Mouse (Mus musculus): ENCODE measurements around the gene Abcb8. TPM values are rescaled to one million over a fixed set of nuclear protein-coding genes. Genes with fewer than 3 reads are reported as not detected.

Abcb8 gene
- total RNA-seq, 1 experiment, result 46.5 TPM

DNA sequence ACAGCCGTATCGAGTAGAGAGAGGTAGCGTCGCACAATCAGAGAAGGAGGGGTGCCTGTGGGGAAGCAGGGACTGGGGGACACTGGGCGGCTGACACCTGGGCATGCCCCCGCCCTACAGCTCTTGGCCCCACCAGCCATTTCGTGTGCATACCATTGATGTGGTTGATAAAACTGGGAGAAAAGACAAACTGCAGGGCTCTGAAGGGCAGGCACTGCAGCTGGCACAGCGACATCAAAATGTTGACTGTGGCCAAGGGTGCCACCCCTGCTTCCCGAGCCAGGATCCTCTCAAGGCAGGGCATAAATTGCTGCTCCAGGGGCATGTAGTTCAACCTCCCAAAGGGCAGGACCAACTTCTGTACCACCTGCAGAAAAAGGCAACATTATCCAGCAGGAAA lies 48.6 kb downstream of the Abcb8 start:
- TF ChIP-seq ZNF384 (IDR thresholded peaks at IDR 0.05; ENCODE audit: low read depth, low read length), result no peak
- TF ChIP-seq ZC3H11A (IDR thresholded peaks at IDR 0.05; ENCODE audit: borderline replicate concordance, low read depth, low read length), result no peak
- TF ChIP-seq HCFC1 (IDR thresholded peaks at IDR 0.05; ENCODE audit: borderline replicate concordance, insufficient read depth, low read length), result no peak
- no peak for TF ChIP-seq MAFK (IDR thresholded peaks at IDR 0.05; ENCODE audit: insufficient read depth, low read depth, low read length)
- no peak for TF ChIP-seq CHD2 (IDR thresholded peaks at IDR 0.05; ENCODE audit: low read depth, low read length)
- H3K27ac ChIP-seq (ENCODE audit: insufficient read depth, low read depth, low read length, poor library complexity, severe bottlenecking), result no peak overlapping the region
- in situ Hi-C loops (cut with MboI; ENCODE audit: low sequenced_read_pairs in 2 of 2, unreplicated experiment in 2 of 2), result no loop called here
- DNase-seq (ENCODE audit: low read depth, low spot score), result no peak
- peaks cover 34% of the 10 kb centered on the region for H3K36me3 ChIP-seq (ENCODE audit: control insufficient read depth, insufficient read depth, low read length, poor library complexity, severe bottlenecking)
- H3K9me3 ChIP-seq (ENCODE audit: control insufficient read depth, insufficient read depth, low read depth, low read length), result no peaks in the 10 kb centered on the region
- peaks cover 5 to 18% of the 10 kb centered on the region in 2 experiments; a peak in 3 of 4 replicates for H3K4me1 ChIP-seq (ENCODE audit: control insufficient read depth in 2 of 2, insufficient read depth in 2 of 2, low read length in 2 of 2, poor library complexity in 1 of 2)
- H3K9ac ChIP-seq (ENCODE audit: insufficient read depth, low read depth, low read length, poor library complexity, severe bottlenecking), result no peak overlapping the region
- no peak overlapping the region for H3K4me3 ChIP-seq (ENCODE audit: insufficient read depth in 1 of 2, low read depth in 1 of 2, low read length in 2 of 2, poor library complexity in 1 of 2, severe bottlenecking in 1 of 2)

- TF ChIP-seq ZC3H11A (IDR thresholded peaks at IDR 0.05; ENCODE audit: borderline replicate concordance, low read depth, low read length) (no peak), ZNF384 (IDR thresholded peaks at IDR 0.05; ENCODE audit: low read depth, low read length) (no peak), CHD2 (IDR thresholded peaks at IDR 0.05; ENCODE audit: low read depth, low read length) (no peak), HCFC1 (IDR thresholded peaks at IDR 0.05; ENCODE audit: borderline replicate concordance, insufficient read depth, low read length) (no peak), MAFK (IDR thresholded peaks at IDR 0.05; ENCODE audit: insufficient read depth, low read depth, low read length) (no peak)
- Histone ChIP-seq H3K36me3 (ENCODE audit: control insufficient read depth, insufficient read depth, low read length, poor library complexity, severe bottlenecking) (peaks cover 34% of the 10 kb centered on the region), H3K4me3 (ENCODE audit: insufficient read depth in 1 of 2, low read depth in 1 of 2, low read length in 2 of 2, poor library complexity in 1 of 2, severe bottlenecking in 1 of 2) (no peak overlapping the region)
These were observed 49.7 kb downstream of the Abcb8 start for GRCm38 (mm10) chr5:24443204-24443603.

DNA sequence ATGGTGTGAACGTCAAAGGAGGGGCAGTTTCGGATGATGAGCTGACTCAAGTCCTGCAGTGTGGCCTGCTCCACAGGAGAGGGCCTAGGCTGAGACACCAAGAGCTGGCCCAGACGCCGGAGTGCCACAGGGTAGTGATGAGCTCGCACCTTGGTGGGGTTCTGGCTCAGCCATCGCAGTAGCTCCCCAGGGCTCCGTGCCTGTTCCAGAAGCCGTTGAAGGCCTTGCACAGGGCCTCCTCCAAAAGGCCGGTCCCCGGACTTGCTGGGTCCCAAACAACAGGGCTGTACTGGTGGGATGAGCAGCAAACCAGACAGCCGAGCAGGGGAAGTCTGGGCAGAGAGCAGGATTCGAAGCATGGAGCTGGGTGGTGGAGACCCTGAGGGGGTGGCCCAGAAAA lies 50.5 kb downstream of the Abcb8 start:
- H3K36me3 ChIP-seq (ENCODE audit: control insufficient read depth, insufficient read depth, low read length, poor library complexity, severe bottlenecking), result peaks cover 34% of the 10 kb centered on the region
- peak overlapping the region; percentile 95; the same call in 1 of the 2 replicates for H3K9ac ChIP-seq (ENCODE audit: insufficient read depth, low read depth, low read length, poor library complexity, severe bottlenecking)
- no peak for DNase-seq (ENCODE audit: low read depth, low spot score)
- peaks cover 5 to 21% of the 10 kb centered on the region in 2 experiments; a peak in 3 of 4 replicates for H3K4me1 ChIP-seq (ENCODE audit: control insufficient read depth in 2 of 2, insufficient read depth in 2 of 2, low read length in 2 of 2, poor library complexity in 1 of 2)
- TF ChIP-seq CHD2 (IDR thresholded peaks at IDR 0.05; ENCODE audit: low read depth, low read length) (no peak), MAFK (IDR thresholded peaks at IDR 0.05; ENCODE audit: insufficient read depth, low read depth, low read length) (no peak), ZC3H11A (IDR thresholded peaks at IDR 0.05; ENCODE audit: borderline replicate concordance, low read depth, low read length) (no peak), ZNF384 (IDR thresholded peaks at IDR 0.05; ENCODE audit: low read depth, low read length) (no peak), HCFC1 (IDR thresholded peaks at IDR 0.05; ENCODE audit: borderline replicate concordance, insufficient read depth, low read length) (no peak)
- no peaks in the 10 kb centered on the region for H3K9me3 ChIP-seq (ENCODE audit: control insufficient read depth, insufficient read depth, low read depth, low read length)
- in situ Hi-C loops (cut with MboI; ENCODE audit: low sequenced_read_pairs in 2 of 2, unreplicated experiment in 2 of 2), result no loop called here
- H3K27ac ChIP-seq (ENCODE audit: insufficient read depth, low read depth, low read length, poor library complexity, severe bottlenecking), result no peak overlapping the region
- peak overlapping the region; percentile 93; a peak in 3 of 4 replicates for H3K4me3 ChIP-seq (ENCODE audit: insufficient read depth in 1 of 2, low read depth in 1 of 2, low read length in 2 of 2, poor library complexity in 1 of 2, severe bottlenecking in 1 of 2)

More at GRCm38 (mm10) chr5:24443204-24443603, 49.7 kb downstream of the Abcb8 start:
- in situ Hi-C loops (cut with MboI; ENCODE audit: low sequenced_read_pairs in 2 of 2, unreplicated experiment in 2 of 2), result no loop called here
- Histone ChIP-seq H3K27ac (ENCODE audit: insufficient read depth, low read depth, low read length, poor library complexity, severe bottlenecking) (no peak overlapping the region), H3K4me1 (ENCODE audit: control insufficient read depth in 2 of 2, insufficient read depth in 2 of 2, low read length in 2 of 2, poor library complexity in 1 of 2) (peaks cover 5 to 21% of the 10 kb centered on the region in 2 experiments; a peak in 3 of 4 replicates), H3K9ac (ENCODE audit: insufficient read depth, low read depth, low read length, poor library complexity, severe bottlenecking) (no peak overlapping the region), H3K9me3 (ENCODE audit: control insufficient read depth, insufficient read depth, low read depth, low read length) (no peaks in the 10 kb centered on the region)
- DNase-seq (ENCODE audit: low read depth, low spot score), result no peak

GRCm38 (mm10) chr5:24444746-24445427 lies 51.4 kb downstream of the Abcb8 start, which contains the start of gene Fastk:
TSS of gene Fastk (minus strand) at chr5:24445287.
- Histone ChIP-seq H3K4me1 (ENCODE audit: control insufficient read depth in 2 of 2, insufficient read depth in 2 of 2, low read length in 2 of 2, poor library complexity in 1 of 2) (peaks cover 5 to 19% of the 10 kb centered on the region in 2 experiments; a peak in 3 of 4 replicates), H3K4me3 (ENCODE audit: insufficient read depth in 1 of 2, low read depth in 1 of 2, low read length in 2 of 2, poor library complexity in 1 of 2, severe bottlenecking in 1 of 2) (peak within 1 kb of the TSS; percentile 93), H3K9ac (ENCODE audit: insufficient read depth, low read depth, low read length, poor library complexity, severe bottlenecking) (peak within 1 kb of the TSS; percentile 95), H3K9me3 (ENCODE audit: control insufficient read depth, insufficient read depth, low read depth, low read length) (no peaks in the 10 kb centered on the region), H3K36me3 (ENCODE audit: control insufficient read depth, insufficient read depth, low read length, poor library complexity, severe bottlenecking) (peaks cover 26% of the 10 kb centered on the region), H3K27ac (ENCODE audit: insufficient read depth, low read depth, low read length, poor library complexity, severe bottlenecking) (peak within 1 kb of the TSS; percentile 72)
- DNase-seq (ENCODE audit: low read depth, low spot score), result peak; percentile 82
- in situ Hi-C loops (cut with MboI; ENCODE audit: low sequenced_read_pairs in 2 of 2, unreplicated experiment in 2 of 2), result no loop called here
- peak; percentile 51; the same call in 1 of the 2 replicates for TF ChIP-seq HCFC1 (IDR thresholded peaks at IDR 0.05; ENCODE audit: borderline replicate concordance, insufficient read depth, low read length)
- TF ChIP-seq ZNF384 (IDR thresholded peaks at IDR 0.05; ENCODE audit: low read depth, low read length), result no peak

Data from ES-E14 (cell line).